Mouse (Mus musculus): ENCODE data around the gene Bicdl2.

The Bicdl2 gene

GRCm38 (mm10) chr17:23705525-23706104 lies 45.3 kb downstream of the Bicdl2 start:
- CTCF ChIA-PET = interaction anchor here (0.5 kb wide), 2 partner anchors 33 to 61 kb away, joined by 4 to 7 read pairs; no protein-coding TSS in a partner anchor

- CTCF ChIA-PET = interaction anchor here (0.5 to 0.6 kb wide), 2 partner anchors 48 to 62 kb away, joined by 4 read pairs; no protein-coding TSS in a partner anchor
Observed at GRCm38 (mm10) chr17:23706212-23706611, 45.9 kb downstream of the Bicdl2 start.

GRCm38 (mm10) chr17:23717003-23717402 lies 56.7 kb downstream of the Bicdl2 start:
- CTCF ChIA-PET = no interaction called here

Data from spleen, embryonic (tissue).